Mouse (Mus musculus): Measurements from ENCODE around the gene Klhdc4.

The Klhdc4 gene

DNA sequence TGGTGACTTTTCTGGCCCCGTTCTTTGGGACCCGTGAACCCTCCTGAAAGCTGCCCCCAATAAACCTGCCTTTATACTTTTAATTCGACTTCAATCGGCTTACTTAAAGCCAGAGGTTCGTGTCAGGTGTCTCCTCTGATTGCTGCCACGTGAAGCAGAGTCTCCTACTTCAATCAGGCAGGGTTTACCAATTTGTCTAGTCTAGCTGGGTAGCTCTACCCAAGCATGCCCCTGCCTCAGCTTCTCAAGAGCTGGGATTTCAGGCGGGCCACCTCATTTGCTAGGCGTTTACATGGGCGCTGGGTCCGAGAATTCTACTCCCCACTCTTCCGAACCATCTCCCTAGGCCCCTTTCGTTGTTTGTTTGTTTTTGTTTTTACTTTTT lies 21.1 kb upstream of the Klhdc4 start:
- in situ Hi-C loops (cut with MboI, MseI): loop anchor here (5.0 to 25.0 kb wide), 3 partner anchors 52 to 1387 kb away; partner anchors contain the start of gene Spata2l

DNA sequence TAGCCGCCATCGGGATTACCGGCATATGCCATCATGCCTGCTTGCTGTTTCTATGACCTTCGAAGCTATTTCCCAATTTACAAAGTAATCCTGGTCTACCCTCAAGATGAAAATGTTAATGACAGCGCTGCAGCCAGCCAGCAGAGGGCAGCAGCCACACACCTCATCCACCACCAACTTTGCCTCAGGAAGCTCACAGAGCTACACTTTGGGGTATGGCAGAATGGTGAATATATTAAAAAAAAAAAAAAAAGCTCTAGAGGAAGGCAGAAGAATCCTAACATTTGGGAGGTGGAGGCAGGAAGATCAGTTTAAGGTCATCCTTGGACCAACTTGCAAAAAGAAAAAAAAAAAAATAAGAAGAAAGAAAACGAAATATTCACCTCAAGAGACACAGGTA lies 20.6 kb upstream of the Klhdc4 start:
- in situ Hi-C loops (cut with MboI, MseI): loop anchor here (5.0 to 25.0 kb wide), 3 partner anchors 52 to 1387 kb away; partner anchors contain the start of gene Spata2l

DNA sequence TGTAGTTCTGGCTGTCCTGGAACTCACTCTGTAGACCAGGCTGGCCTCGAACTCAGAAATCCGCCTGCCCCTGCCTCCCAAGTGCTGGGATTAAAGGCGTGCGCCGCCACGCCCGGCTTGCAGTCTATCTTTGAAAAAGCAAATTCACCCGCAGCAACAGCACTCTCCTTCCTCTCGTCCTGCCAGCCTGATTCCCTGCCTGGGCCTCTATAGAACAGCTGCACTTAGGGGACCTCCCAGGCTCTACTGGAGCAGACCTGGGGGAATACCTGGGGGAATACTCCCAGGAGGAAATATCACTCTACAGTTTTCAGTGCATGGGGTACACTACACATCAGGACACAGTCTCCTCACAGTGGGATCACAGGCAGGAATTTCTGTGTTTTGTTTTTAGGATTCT lies 19.9 kb upstream of the Klhdc4 start:
- in situ Hi-C loops (cut with MboI, MseI): no loop called here

DNA sequence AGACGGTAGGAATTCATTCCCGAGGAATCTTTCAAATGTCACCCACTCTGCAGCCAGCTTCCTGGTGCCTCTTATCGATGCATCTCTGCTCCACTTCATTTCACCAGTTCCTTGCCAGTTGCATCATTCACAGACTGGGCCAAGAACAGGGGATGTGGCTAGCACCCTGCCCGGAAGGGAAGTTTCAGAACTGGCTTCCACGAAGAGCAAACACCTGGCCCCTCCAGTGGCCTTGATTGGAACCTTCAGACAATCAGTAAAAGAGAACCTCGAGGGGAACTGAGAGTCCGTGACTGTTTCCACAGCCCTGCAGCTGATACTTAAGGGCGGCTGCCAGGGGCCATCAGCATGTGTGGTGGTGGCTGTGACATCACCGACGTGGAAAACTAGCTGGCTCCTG lies 19.1 kb upstream of the Klhdc4 start:
- in situ Hi-C loops (cut with MboI, MseI): no loop called here

DNA sequence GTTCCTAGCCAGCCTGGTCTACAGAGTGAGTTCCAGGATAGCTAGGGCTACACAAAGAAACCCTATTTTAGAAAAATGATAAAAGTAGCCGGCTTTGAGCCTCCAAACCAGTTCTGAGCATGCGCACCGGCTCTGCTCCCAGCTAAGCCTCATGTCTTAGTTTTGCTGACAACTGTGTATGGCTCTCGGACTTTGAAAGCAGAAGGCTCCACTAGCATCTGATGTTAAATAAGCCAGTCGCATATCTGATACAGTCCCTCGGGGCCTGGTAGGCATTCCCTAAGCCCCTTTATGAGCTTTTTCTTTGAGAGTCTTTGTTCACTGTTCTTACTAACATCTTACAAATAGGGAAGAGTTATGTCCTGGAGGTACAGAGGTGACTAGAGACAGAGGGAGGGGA lies 18.6 kb upstream of the Klhdc4 start:
- in situ Hi-C loops (cut with MboI, MseI): no loop called here

DNA sequence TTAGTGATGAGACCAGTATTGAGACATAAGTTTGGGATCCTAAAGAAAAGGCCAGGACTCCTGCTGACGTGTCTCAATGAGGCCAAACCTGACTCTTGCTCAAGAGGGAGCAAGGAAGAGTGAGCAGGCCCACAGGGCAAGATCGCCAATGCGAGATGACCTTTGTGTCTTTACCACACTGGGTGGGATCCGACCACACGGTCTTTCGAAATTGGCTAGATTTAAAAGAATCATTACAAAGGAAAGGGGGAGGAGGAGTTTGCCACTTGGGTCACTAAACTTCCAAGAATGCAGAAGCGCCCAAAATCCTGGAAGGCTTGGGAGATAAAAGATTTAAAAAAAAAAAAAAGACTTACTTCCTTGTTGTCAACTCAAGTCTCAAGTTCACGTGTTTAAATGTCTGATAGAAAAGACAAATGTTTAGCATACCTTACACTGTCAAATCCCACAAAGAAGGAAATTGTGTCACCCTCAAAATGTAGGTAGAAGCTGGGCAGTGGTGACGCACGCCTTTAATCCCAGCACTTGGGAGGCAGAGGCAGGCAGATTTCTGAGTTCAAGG lies 18.0 kb upstream of the Klhdc4 start:
- in situ Hi-C loops (cut with MboI, MseI): no loop called here

DNA sequence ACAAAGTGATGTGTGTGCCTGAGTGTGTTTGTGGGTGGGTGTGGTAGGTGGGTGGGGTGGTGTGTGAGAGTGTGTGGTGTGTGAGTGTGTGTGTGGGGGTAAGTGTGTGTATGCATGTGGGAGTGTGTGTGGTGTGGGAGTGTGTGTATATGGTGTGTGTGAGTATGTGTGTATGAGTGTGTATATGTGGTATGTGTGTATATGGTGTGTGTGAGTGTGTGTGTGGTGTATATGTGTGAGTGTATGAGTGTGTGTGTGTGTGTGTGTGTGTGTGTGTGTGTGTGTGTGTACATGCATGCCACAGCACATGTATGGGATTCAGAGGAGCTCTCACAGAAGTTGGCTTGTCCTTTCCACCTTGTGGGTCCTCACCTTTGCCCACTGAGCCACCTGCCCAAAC lies 17.4 kb upstream of the Klhdc4 start:
- in situ Hi-C loops (cut with MboI, MseI): no loop called here

DNA sequence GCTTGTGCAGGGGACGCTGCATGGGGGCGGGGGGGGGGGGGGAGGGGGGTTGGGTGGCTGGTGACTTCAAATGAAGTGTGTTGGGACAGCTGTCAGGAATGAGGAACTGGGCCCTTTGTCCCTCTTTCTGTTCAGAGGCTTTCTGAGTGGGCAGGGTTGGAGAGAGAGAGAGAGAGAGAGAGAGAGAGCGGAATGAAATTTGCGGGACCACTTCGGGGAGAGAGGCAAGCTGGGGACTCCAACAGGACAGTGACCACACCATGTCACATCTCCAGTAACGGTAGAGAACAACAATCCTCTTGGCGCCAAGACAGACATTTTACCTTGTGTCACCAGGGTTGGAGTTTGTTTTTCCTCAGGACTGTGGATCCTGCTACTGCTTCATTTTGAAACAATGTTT lies 15.4 kb upstream of the Klhdc4 start:
- in situ Hi-C loops (cut with MboI, MseI): no loop called here

DNA sequence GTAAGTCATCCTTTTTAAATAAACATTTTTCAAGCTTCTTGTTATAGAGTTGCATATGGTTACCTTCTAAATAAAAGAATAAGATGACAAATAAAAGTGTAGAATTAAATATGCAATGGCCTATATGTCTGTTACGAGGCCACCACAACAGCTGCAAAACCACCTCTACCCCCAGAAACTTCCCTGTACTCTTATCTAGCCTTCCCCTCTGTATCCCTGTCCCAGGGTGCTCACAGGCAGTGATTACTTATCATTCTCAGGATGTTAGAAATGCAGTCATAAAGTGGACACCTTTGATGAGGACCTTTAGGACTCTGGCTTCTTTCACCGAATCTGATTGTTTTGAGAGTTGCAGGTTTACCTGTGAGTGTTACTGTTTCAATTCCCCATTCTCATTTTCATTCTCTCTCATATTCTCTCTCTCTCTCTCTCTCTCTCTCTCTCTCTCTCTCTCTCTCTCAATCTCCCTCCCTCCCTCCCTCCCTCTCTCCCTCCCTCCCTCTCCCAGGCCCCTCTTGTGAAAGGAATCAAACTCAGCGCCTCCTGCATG lies 13.9 kb upstream of the Klhdc4 start:
- in situ Hi-C loops (cut with MboI, MseI): no loop called here

DNA sequence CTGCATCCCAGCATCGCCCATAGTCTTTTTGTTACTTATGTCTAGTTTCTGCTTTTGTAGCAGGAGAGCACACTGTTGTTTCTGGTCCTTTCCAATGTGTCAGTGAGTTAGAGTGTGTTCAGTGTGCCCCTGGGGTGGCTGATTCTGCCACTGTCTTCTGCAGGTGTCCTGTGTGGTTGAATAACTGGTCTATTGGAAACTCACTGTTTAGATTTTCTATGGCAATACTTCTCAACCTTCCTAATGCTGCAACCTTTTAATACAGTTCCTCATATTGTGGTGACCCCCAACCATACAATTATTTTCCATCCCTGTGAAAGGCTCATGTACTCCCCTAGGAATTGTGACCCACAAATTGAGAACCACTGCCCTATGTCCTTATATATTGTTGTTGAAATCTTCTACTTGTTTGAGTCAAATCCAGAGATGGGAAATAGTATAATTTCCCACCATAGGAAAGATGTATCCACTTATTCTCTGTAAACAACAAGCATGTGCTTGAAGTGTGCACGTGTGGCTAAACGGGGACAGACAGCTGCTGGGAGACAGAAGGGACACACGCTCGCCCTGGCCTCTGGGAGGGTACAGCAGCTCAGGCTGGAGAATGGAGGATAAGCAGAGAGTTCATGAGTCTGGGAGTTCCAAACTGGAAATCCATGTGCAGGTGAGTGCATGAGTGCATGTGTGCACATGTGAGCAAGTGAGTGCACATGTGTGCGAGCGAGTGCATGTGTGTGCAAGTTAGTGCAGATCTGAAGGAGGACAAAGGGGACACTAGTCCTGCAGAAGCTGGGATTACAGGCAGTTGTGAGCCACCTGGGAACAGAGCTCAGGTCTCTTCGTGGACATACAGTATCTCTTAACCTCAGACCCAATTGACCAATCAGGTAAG lies 12.9 kb upstream of the Klhdc4 start:
- in situ Hi-C loops (cut with MboI, MseI): no loop called here

DNA sequence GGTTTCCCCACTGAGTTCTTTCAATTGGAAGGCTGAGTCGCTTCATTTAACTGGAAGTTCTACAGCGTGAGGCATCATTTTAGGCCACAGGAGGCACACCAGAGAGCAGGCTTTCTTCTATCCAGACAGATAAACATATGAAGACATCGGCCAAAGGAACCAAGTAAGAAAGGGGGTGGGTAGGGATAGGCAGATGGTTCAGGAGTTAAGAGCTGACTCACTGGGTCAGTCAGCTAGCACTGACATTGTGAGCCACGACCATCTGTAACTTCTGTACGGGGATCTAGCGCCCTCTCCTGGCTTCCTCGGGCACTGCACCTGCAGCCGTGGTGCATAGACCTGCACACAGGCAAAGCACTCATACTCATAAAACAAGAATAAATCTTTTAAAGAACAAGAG lies 11.9 kb upstream of the Klhdc4 start:
- in situ Hi-C loops (cut with MboI, MseI): no loop called here

DNA sequence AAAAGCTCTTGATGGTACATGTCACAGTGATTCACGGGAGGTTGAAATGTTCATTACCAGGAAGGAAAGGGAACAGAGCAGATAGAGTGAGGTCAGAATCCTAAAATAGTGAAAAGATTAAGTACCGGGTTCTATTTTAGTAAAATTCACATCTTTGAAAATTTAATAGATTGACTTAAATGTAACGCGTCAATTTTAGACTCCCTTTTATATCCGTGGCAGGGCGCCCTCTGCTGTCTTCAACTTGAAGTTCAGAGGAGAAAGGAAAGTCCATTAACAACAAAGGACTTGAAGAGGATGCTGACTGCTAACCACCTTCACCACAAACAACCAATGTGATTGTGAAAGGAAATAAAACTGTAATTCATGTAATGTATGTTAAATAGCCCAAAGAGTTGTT lies 3.1 kb upstream of the Klhdc4 start:
- in situ Hi-C loops (cut with MboI, MseI): no loop called here

DNA sequence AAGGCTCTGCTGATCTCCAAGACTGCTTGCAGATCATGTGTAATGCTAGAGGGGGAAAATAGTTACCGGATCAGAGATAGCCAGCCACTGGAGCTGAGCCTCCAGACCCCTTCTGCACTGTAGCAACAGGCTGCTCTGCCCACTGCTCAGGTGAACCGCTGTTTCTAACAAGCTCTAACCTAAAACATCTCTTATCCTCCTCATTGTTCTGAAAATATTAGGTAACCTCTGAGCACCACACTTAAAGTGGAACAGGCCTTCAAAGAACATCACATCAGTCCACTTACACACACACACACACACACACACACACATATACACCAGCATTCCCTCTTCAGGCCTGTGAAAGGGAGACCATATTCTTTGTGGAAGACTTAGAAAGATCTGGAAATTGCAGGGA lies 2.7 kb upstream of the Klhdc4 start:
- in situ Hi-C loops (cut with MboI, MseI): no loop called here

DNA sequence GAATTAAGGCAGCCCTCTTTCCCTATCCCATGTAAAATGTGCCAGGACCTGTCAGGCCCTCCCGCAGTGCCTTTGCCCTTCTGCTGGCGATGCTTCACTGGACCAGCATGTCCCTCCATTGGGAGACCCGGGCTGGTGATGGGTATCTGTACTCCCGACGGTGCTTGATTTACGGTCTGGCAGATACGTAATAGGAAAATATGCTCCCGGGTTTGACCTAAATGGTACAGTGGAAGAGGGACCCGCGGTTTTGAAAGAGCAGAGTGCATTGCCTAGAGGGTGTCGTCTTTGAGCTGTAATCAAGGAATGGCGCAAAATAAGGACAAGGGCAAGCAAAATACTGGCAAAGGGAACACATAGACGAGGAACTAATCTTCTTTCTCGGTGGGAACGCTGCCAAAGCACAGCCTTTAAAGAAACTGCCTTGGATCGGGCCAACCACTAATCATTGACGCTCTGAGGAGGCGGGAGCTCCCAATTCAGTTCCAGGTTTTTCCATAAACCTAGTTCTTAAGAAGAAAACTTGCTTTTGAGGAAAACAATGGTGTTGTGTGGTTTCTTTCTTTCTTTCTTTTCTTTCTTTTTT lies 501 bp upstream of the Klhdc4 start:
- in situ Hi-C loops (cut with MboI, MseI): loop anchor here (5.0 kb wide), 1 partner anchor 612 kb away; the partner anchor contains the start of gene Mvd

DNA sequence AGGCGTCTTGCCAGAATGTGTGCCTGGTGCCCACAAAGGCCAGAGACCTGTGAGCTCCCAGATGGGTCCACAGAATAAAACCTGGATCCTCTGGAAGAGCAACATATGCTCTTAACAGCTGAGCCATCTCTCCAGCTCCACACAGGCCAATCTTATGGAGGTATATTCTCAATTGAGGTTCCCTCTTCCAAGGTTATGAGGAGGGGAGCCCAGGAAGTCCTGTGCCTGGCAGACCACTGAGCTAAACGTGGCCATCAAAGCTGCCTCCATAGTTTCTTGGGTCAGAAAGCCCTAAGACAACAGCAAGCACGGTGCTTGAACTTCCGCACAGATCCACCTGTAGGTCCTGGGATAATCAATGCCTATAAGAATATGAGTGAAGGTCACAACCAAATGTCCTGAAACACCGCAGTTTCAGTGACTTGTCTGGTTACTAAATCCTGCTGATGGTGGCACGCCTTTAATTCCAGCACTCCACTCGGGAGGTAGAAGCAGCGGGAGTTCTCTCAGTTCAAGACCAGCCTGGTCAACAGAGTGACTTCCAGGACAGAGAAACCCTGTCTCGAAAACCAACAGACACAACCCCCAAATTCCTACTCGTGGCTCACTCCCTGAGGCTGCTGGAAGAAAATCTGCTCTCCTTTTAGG lies 869 bp downstream of the Klhdc4 start:
- in situ Hi-C loops (cut with MboI, MseI): loop anchor here (5.0 kb wide), 1 partner anchor 614 kb away; the partner anchor contains the start of gene Mvd

DNA sequence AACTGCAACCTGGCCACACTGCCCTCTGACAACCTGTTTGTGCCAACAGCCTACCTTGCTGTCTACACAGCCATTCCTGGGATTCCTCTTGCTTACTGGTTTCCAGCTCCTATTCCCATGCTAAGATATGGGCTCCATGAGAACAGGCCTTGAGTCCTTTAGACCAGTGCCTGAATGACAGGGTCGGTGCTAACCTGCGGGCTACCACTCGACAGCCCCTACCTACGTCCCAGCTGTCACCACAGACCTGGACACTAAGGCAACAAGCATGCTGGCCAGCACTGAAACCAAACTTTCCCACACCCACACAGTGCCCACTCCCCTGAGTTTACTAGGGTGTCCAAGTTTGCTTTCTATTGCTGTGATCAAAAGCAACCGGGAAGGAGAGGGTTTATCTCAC lies 1.6 kb downstream of the Klhdc4 start:
- in situ Hi-C loops (cut with MboI, MseI): loop anchor here (5.0 kb wide), 1 partner anchor 615 kb away; the partner anchor contains the start of gene Mvd

DNA sequence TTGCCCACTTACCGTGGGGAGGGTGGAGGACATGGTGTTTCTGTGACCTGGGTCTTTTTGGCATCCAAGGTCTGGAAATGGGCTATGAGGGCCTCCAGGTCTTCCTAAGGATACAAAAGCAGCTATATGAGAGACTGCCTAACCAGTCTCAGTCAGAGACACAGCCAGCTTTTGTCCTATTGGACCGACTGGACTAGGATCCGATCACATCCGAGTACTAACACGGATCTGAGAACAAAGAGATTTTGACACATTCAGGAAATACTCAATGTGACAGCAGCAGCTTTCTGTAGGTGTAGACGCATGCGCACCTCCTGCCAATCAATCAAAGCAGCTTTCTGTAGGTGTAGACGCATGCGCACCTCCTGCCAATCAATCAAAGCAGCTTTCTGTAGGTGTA lies 7.6 kb downstream of the Klhdc4 start:
- in situ Hi-C loops (cut with MboI, MseI): no loop called here

DNA sequence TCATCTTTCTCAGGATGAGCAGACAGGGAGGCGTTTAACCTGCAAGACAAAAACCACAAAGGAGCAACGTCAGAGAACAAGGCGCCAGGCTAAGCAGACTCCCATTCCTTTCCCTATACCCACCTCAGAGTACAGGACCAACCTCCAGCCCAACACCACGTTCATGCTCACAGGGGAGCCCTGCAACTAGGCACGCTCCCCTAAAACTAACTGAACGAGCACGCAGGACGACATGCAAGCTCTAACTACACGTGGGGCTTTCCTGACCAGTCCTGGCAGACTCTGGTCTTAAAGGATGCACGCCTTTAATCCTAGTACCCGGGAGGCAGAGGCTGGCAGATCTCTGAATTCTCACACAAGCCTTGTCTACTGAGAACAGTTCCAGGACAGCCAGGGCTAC lies 8.0 kb downstream of the Klhdc4 start:
- in situ Hi-C loops (cut with MboI, MseI): no loop called here

DNA sequence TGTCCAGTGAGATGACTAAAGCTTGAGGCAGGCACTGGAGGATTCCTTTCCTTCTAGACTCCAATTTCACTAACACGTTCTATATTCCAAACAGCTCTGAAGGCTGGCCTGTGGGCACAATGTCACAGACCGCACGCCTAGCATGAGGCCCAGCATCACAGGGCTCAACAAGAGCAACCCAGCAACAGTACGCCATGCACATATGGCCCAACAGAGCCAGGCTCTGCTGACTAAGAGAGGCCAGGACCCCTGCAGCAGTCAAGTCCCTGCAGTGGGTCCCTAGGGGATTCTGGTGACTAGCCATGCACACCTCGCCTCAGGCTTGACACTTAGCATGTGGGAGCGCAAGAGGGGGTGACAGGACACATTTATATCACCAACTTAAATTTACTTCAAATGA lies 8.5 kb downstream of the Klhdc4 start:
- in situ Hi-C loops (cut with MboI, MseI): no loop called here

DNA sequence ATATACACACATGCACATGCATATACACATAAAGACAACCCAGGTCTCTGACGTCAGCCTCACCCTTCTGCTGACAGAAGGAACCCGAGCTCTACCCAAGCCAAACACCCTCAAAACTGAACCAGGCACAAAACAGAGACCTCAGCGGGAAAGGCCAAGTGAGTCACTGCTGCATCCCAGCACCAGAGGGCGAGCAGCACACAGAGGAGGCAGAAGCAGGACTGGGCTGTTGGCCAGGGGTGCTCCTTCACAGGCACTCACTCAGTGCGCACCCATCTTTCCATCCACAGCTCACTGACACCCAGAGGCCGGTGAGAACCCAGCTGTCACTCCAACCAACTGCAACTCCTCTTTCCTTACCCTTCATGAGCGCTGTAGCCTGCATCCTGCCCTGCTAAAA lies 11.1 kb downstream of the Klhdc4 start:
- in situ Hi-C loops (cut with MboI, MseI): no loop called here

DNA sequence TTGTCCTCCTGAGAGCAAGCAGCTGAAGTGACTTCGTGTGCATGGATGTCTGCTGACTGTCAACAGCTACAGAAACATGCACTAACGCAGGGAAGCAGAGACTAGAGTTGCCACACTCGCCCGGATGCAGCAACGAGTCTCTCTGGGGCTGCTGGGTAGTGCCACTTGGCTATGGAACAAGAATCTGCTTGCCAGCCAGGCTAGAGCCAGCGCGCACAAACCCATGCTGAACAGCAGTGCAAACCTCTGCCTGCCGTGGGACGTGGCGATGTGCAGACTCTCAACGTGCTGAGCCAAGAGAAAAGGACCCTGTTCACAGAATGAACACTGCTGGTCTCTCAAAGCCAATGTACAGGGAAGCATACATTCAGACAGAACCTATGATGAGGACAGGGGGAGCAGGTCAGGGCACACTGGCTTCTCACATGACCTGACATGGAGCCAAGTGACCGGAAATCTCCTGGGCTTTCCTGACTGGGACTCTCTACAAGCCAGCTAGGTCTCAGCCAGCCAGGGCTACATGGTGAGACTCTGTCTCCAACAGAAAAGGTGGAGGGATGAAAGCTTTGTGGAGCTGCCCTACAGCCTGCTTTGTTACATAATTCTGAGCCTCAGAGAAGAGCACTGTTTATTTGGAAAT lies 17.3 kb downstream of the Klhdc4 start:
- in situ Hi-C loops (cut with MboI, MseI): no loop called here

All from regulatory T cell (primary cell).